Mouse (Mus musculus): ENCODE measurements around the gene Pip4k2c. TPM values are rescaled to one million over a fixed set of nuclear protein-coding genes. Genes with fewer than 3 reads are reported as not detected.
"Not testable (repeated sequence)": the region's sequence is repeated elsewhere in the genome, so short reads cannot be mapped to it uniquely, and the experiment has no call there.

The Pip4k2c gene
- polyA plus RNA-seq, 1 experiment, result 20.2 TPM

- no peak for DNase-seq (ENCODE audit: low read depth)
- TF ChIP-seq POLR2A (IDR thresholded peaks at IDR 0.05; ENCODE audit: borderline replicate concordance, extremely low read depth, insufficient read depth, insufficient read length, poor library complexity, severe bottlenecking), result no peak
- TF ChIP-seq CTCF (IDR thresholded peaks at IDR 0.05; ENCODE audit: borderline replicate concordance, extremely low read depth, insufficient read depth, insufficient read length), result no peak
Measured at GRCm38 (mm10) chr10:127166404-127166715, 45.0 kb downstream of the Pip4k2c start.

DNA sequence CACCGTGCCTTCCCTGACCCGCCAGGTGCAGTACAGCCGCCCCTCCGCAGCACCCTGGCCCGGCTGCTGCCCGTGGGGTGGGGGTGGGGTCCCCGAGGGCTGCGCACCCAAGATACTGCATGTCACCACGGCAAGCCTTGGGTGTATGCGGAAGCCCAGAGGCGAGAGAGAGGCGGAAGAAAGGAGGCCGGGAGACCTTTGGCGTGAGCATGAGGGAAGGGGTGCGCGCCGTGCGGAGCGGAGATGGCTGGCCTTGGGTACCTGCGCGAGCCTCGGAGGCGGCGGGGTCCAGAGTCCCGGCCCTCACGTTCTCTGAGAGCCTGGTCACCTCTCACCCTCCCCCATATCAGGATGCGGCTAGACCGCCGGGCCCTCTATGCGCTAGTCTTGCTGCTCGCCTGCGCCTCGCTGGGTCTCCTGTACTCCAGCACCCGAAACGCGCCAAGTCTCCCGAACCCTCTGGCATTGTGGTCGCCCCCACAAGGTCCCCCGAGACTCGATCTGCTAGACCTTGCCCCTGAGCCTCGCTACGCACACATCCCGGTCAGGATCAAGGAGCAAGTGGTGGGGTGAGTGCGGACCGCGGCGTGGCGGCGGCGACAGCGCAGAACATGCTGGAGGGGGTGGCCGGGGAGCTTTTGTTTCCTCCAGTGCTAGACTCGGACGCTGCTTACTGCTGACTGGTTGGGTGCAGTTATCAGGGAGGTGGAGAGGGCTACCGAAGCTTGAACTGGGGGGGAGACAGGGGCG lies 45.6 kb downstream of the Pip4k2c start:
- peak; percentile 74 for DNase-seq (ENCODE audit: low read depth)
- no peak for TF ChIP-seq CTCF (IDR thresholded peaks at IDR 0.05; ENCODE audit: borderline replicate concordance, extremely low read depth, insufficient read depth, insufficient read length)
- no peak for TF ChIP-seq POLR2A (IDR thresholded peaks at IDR 0.05; ENCODE audit: borderline replicate concordance, extremely low read depth, insufficient read depth, insufficient read length, poor library complexity, severe bottlenecking)

DNA sequence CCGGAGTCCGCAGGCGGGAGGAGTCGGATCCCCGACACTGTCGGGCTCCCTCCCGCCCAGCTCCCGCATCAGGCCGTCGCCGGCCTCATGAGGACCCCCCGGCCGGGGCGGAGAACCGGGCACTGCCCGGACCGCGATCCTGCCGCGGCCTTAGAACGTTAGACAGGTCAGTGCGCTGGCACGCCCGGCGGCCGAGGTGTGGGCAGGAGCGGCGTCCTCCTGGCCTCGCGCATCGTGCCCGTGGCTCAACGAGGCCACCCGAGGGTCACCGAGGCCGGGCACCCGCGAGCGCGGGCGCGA lies 46.1 kb downstream of the Pip4k2c start:
- no peak for DNase-seq (ENCODE audit: low read depth)
- TF ChIP-seq POLR2A (IDR thresholded peaks at IDR 0.05; ENCODE audit: borderline replicate concordance, extremely low read depth, insufficient read depth, insufficient read length, poor library complexity, severe bottlenecking) (no peak), CTCF (IDR thresholded peaks at IDR 0.05; ENCODE audit: borderline replicate concordance, extremely low read depth, insufficient read depth, insufficient read length) (no peak)

DNA sequence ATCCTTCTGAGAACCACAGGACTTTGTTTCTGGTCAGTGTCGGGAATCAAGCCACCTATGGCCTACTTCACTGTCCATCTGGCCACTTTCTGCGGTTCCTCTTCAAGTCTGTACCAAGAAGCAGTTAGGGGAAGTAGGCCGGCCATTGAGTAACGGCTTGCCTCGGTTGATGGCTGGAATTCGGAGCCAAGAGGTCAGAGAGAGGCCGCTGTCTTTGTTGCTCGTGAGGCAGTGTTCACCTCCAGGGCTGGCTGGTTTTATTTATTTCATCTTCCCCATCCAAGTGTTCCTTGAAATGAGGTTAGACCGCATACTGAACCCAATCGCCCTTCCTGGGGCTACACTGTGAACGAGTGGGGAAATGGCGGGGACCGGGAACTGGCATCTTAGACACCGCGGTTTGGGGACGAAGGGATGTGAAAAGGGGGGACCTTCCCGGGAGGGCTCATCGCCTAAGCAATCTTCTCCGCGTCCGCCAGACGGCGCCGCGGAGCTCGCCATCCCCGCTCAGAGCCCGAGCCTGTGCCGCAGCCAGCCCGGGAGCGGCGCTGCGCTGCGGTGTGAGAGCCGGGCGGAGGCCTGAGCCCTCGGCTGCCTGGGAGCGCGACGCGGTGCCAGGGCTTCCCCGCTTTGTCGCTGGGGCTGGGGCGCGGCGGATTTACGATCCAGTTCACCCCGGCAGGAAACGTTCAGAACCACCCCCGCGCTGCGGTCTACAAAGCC lies 46.6 kb downstream of the Pip4k2c start, which contains the start of gene B4galnt1:
Gene B4galnt1, plus strand, starts transcription at position 595 of the 723 bp plus-strand sequence.
- peak; percentile 95 for DNase-seq (ENCODE audit: low read depth)
- TF ChIP-seq CTCF (IDR thresholded peaks at IDR 0.05; ENCODE audit: borderline replicate concordance, extremely low read depth, insufficient read depth, insufficient read length), result peak; percentile 96
- TF ChIP-seq POLR2A (IDR thresholded peaks at IDR 0.05; ENCODE audit: borderline replicate concordance, extremely low read depth, insufficient read depth, insufficient read length, poor library complexity, severe bottlenecking), result peak; percentile 87

- DNase-seq (ENCODE audit: low read depth), result no peak
- TF ChIP-seq POLR2A (IDR thresholded peaks at IDR 0.05; ENCODE audit: borderline replicate concordance, extremely low read depth, insufficient read depth, insufficient read length, poor library complexity, severe bottlenecking), result no peak
- no peak for TF ChIP-seq CTCF (IDR thresholded peaks at IDR 0.05; ENCODE audit: borderline replicate concordance, extremely low read depth, insufficient read depth, insufficient read length)
Measured at GRCm38 (mm10) chr10:127164190-127164589, 47.2 kb downstream of the Pip4k2c start.

DNA sequence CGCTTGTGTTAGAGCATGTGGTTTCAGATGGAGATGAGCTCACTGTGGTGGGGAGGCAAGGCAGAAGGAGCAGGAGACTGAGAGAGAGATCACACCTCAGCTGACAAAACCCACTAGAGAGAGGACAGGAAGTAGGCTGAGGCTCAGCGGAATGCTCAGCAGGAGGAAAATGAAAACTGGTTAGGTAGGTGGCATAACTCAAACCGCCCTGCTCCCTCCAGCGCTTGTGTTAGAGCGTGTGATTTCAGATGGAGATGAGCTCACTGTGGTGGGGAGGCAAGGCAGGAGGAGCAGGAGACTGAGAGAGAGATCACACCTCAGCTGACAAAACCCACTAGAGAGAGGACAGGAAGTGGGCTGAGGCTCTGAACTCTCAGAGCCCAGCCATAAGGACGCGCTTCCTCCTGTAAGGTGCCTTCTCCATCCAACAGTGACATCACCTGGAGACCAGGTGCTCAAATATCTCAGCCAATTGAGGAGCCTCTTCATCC lies 48.6 kb downstream of the Pip4k2c start:
- DNase-seq (ENCODE audit: low read depth), result not testable (repeated sequence)

DNA sequence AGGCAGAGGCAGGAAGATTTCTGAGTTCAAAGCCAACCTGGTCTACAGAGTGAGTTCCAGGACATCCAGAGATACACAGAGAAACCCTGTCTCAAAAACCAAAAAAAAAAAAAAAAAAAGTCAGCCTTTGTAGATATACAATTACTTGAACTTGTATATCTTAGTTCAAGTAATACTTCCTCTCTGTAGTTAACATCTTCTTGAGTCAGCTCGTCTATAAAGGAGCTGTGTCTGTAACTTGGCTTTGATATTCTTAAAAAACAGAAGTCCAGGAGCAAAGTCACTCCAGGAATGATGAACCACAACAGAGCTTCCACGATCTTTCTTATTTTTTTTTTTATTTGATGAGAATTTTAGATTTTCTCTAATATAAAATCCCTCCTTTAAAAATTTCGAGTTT lies 50.7 kb downstream of the Pip4k2c start:
- DNase-seq (ENCODE audit: low read depth), result no peak

DNA sequence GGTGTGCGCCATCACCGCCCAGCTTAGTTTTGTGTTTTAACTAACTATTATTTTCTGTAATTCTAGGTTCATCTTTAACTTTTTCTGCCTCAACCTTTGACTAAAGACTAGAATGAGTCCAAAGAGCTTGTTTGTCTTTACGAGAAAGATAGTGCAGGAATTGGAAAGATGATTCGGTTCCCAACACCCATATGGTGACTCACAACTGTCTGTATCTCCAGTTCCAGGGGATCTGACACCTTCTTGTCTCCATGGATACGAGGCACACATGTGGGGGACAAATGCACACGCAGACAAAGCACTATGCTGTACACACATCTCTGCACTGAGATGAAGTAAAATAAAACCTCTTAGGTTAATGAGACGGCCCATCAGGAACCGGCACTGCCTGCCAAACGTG lies 51.3 kb downstream of the Pip4k2c start:
- no peak for DNase-seq (ENCODE audit: low read depth)
- TF ChIP-seq CTCF (IDR thresholded peaks at IDR 0.05; ENCODE audit: borderline replicate concordance, extremely low read depth, insufficient read depth, insufficient read length) (no peak), POLR2A (IDR thresholded peaks at IDR 0.05; ENCODE audit: borderline replicate concordance, extremely low read depth, insufficient read depth, insufficient read length, poor library complexity, severe bottlenecking) (no peak)

More for the DNA sequence above, 50.7 kb downstream of the Pip4k2c start:
- TF ChIP-seq CTCF (IDR thresholded peaks at IDR 0.05; ENCODE audit: borderline replicate concordance, extremely low read depth, insufficient read depth, insufficient read length), result no peak
- no peak for TF ChIP-seq POLR2A (IDR thresholded peaks at IDR 0.05; ENCODE audit: borderline replicate concordance, extremely low read depth, insufficient read depth, insufficient read length, poor library complexity, severe bottlenecking)

GRCm38 (mm10) chr10:127158471-127158870 lies 52.9 kb downstream of the Pip4k2c start:
- DNase-seq (ENCODE audit: low read depth), result no peak
- TF ChIP-seq CTCF (IDR thresholded peaks at IDR 0.05; ENCODE audit: borderline replicate concordance, extremely low read depth, insufficient read depth, insufficient read length) (no peak), POLR2A (IDR thresholded peaks at IDR 0.05; ENCODE audit: borderline replicate concordance, extremely low read depth, insufficient read depth, insufficient read length, poor library complexity, severe bottlenecking) (no peak)

- no peak for DNase-seq (ENCODE audit: low read depth)
- TF ChIP-seq POLR2A (IDR thresholded peaks at IDR 0.05; ENCODE audit: borderline replicate concordance, extremely low read depth, insufficient read depth, insufficient read length, poor library complexity, severe bottlenecking) (no peak), CTCF (IDR thresholded peaks at IDR 0.05; ENCODE audit: borderline replicate concordance, extremely low read depth, insufficient read depth, insufficient read length) (no peak)
Measured at GRCm38 (mm10) chr10:127156511-127156910, 54.9 kb downstream of the Pip4k2c start.

DNA sequence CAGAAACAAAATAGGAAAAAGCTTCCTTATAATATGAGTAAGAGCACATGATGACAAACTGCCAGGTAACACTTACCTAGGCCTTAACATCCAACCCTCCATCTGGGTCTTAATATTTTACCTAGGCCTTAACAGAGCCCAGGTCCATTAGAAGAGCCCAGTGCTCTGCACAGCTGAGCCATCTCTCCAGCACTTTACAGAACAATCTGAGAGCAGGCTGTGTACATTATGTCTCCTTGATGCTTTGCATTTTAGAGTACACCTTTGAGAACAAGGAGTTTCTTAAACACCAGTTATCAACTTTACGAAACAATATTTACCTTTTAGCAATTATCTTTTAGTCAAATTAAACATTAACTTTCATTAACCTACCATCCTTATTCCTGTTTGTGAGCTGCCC lies 55.3 kb downstream of the Pip4k2c start:
- no peak for DNase-seq (ENCODE audit: low read depth)
- no peak for TF ChIP-seq CTCF (IDR thresholded peaks at IDR 0.05; ENCODE audit: borderline replicate concordance, extremely low read depth, insufficient read depth, insufficient read length)
- no peak for TF ChIP-seq POLR2A (IDR thresholded peaks at IDR 0.05; ENCODE audit: borderline replicate concordance, extremely low read depth, insufficient read depth, insufficient read length, poor library complexity, severe bottlenecking)

GRCm38 (mm10) chr10:127154652-127155051 lies 56.7 kb downstream of the Pip4k2c start:
- no peak for TF ChIP-seq CTCF (IDR thresholded peaks at IDR 0.05; ENCODE audit: borderline replicate concordance, extremely low read depth, insufficient read depth, insufficient read length)
- TF ChIP-seq POLR2A (IDR thresholded peaks at IDR 0.05; ENCODE audit: borderline replicate concordance, extremely low read depth, insufficient read depth, insufficient read length, poor library complexity, severe bottlenecking), result no peak
- no peak for DNase-seq (ENCODE audit: low read depth)
